Mouse (Mus musculus) cerebellum, adult (tissue): ENCODE measurements at regions not wholly inside any gene's neighbourhood (a gene's known extent, or its start where the extent isn't known, plus 50 kb on each side); places are given as distances from the start of the nearest gene placed in this dataset.

ENCODE experiments used
- ATAC-seq: cut with Nextera tagmentation; 2 replicates; pipeline ENCODE4 v1.9.2; 2017; ENCODE audit warnings: mild to moderate bottlenecking, moderate library complexity, mixed read lengths; ENCODE audit not compliant: insufficient number of reproducible peaks, low FRiP score, low TSS enrichment

DNA sequence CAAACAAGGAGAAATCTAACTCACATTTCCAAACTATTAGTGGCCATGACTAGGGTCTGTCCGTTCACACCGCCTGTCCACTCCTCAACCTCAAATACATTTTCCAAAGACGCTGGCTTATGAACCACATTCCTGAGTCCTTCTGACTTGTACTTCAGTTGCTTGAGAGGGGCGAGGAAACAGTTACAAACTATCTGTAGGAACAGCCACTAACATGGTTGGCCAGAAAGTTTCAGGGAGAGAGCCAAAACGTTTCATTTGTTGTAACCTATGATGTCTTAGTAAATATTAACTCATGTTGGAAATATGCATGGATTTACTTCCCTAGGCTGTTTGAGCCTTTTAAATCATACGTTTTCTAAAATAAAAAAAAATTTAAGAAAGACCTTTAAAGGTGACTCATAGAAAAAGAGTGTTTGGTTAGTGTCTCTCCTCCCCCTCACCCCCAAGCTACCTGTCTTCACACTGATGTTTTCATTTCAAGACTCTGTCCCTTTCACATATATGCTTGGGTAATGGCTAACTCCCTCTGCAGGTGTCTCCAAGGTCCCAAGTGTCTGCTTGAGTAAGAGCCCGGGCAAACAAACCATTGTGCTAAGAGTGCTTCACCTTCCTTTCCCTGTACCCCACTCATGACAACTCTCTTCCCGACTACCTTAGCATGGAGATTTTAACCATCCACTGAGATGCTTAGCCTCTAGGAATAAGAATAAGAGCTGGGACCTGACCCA, 101.1 kb downstream of the Lyplal1 start:
- no peak for ATAC-seq

DNA sequence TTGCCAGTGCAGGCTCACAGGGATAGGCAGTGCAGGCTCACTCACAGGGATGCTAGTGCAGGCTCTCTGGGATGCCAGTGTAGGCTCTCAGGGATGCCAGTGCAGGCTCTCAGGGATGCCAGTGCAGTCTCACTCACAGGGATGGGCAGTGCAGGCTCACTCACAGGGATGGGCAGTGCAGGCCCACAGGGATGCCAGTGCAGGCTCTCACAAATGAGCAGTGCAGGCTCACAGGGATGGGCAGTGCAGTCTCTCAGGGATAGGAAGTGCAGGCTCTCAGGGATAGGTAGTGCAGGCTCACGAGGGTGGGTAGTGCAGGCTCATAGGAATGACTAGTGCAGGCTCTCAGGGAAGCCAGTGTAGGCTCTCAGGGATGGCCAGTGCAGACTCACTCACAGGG, 99.6 kb downstream of the Lyplal1 start:
- peak; percentile 20; the same call in 1 of the 2 replicates for ATAC-seq

DNA sequence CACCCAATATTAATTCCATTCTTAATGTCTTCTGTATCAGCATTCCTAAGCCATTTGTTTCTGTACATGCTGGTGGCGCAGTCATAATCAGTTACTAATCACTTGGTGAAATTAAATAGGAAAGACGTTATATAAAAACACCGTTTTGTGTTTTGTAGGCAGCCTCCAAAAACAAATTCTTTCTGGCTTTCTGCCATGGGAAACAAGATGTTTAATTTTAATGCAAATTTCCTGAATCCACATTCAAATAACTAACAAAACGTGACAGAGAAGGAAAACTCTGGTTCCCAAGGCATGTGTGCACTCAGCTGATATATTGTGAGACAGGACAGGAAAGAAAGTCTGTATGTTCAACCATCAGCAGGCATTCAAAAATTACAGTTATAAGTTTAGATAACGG, 97.6 kb downstream of the Lyplal1 start:
- no peak for ATAC-seq

DNA sequence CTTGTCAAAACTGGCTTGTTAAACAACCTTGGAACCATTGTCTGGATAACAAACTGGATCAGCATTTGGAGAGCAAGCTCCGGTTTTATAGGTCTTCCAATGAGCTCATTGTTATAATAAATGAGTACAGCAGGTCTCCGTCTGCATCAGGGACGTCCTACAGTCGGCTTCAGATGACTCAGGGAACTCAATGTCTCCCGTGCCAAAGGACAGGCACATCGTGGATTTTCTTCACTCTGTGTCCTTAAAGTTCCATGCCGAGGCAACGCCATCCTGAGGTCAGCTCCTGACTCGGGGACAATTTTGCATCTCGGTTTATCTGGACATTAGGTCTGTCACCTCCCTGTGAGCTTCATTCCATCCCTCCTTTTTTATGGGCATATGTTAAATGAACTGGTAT, 85.2 kb downstream of the Lyplal1 start:
- ATAC-seq, result no peak

DNA sequence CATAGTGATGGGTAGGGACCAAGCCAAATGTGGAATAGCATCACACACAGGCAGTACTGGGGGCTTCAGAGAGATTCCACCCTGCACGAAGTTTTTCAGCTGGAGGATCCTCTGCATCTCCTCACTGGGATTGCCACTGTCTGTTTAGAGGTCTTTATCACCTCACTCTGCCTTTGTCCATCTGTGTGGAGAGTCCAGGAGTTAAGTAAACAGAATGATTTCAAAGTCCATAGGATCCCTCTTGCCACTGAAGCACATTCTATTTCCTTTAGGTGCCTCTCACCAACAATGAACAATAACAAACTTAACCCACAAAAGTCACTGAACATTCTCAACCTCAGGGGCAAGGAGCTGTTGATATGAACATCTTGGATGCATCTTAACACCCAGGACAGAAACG, 82.7 kb downstream of the Lyplal1 start:
- no peak for ATAC-seq
